Mouse (Mus musculus) layer of hippocampus, adult 18-20 months (tissue): ENCODE results near the gene Nt5c2. TPM values are rescaled to one million over a fixed set of nuclear protein-coding genes. Genes with fewer than 3 reads are reported as not detected.
A peak's percentile ranks its signal among the peaks of the same experiment; 100 is the strongest.

Experiments
- DNase-seq, 2 experiments: peaks; one replicate each; pipeline ENCODE4 v3.0.0; 2022; ENCODE audit warnings: low spot score in 2 of 2
- total RNA-seq, 2 experiments: library from RNA; stranded (reverse); gene quantifications; 2 replicates each; pipeline ENCODE4 v1.2.3; 2021

Gene Nt5c2
- total RNA-seq, 2 experiments from 2014 or later, result 75.5 to 78.5 TPM

- DNase-seq, result peak in 1 of 2 experiments; percentile 60
These were observed 45.5 kb downstream of the Nt5c2 start for GRCm38 (mm10) chr19:46969286-46969985.

GRCm38 (mm10) chr19:46968833-46969232 lies 46.1 kb downstream of the Nt5c2 start:
- no peak for DNase-seq

- DNase-seq, result no peak
These were observed 47.1 kb downstream of the Nt5c2 start for GRCm38 (mm10) chr19:46967861-46968260.

GRCm38 (mm10) chr19:46966330-46966729 lies 48.6 kb downstream of the Nt5c2 start:
- no peak for DNase-seq

DNA sequence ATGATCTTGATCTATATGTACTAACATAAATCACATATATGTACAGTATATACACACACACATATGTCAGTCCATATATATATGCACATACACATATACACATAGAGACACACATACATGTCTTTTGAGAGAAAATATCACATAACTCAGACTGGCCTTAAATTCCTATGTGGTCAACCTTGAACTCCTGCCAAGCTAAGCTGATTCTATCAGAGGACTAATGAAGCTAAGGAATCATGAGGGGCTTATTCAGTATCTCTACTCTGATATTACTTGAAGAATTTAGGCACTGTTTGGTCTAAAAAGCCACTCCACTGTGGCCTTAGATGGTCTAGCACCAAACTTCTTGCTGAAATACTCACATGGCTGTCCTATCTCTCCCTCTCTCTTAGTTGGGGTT lies 49.5 kb downstream of the Nt5c2 start:
- no peak for DNase-seq

- DNase-seq, result no peak
These were observed 50.6 kb downstream of the Nt5c2 start for GRCm38 (mm10) chr19:46964353-46964752.

DNA sequence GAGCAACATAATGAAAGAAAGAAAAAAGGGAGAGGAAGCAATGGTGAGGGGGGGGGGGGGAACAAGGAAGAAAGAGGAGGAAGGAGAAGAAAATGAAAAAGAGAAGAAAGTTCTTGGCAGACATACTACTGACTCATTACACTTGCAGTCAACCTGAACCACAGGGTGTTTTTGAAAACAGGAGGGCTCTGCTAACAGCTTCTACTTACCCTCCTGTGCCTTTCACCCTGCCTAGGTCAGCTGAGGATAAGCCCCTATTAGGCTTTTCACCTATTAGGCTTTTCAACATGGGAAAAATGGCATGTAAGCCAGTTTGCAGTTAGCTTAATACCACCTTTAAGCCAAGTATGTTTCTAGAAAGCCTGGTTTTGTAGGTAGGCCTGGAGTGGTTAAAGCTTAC lies 51.5 kb downstream of the Nt5c2 start:
- no peak for DNase-seq

DNA sequence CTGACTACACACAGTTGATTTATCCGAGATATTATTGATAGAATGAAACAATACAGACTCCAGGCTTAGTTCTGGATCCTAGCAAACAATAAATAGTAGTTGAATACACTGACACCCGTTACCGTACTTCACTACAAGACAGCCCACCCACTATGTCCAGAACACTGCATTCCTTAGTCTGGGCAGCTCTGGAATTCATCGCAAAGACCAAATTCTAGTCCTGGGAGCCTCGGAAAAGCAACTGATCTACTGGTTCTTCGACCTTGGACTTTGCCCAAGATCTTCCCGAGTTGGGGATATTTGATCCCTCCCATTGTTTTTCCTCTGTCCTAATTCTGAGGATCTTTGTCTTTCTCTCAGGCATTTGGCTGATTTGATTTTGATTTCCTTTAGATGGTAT lies 52.1 kb downstream of the Nt5c2 start:
- no peak for DNase-seq

- peak; percentile 32 to 58 for DNase-seq
These were observed 52.7 kb downstream of the Nt5c2 start for GRCm38 (mm10) chr19:46962171-46962772.

GRCm38 (mm10) chr19:46961652-46962051 lies 53.3 kb downstream of the Nt5c2 start:
- peak; percentile 84 to 88 for DNase-seq

GRCm38 (mm10) chr19:46961047-46961651 lies 53.8 kb downstream of the Nt5c2 start:
- no peak for DNase-seq

- no peak for DNase-seq
These were observed 54.6 kb downstream of the Nt5c2 start for GRCm38 (mm10) chr19:46960101-46961046.

- DNase-seq, result no peak
These were observed 55.4 kb downstream of the Nt5c2 start for GRCm38 (mm10) chr19:46959536-46959935.

DNA sequence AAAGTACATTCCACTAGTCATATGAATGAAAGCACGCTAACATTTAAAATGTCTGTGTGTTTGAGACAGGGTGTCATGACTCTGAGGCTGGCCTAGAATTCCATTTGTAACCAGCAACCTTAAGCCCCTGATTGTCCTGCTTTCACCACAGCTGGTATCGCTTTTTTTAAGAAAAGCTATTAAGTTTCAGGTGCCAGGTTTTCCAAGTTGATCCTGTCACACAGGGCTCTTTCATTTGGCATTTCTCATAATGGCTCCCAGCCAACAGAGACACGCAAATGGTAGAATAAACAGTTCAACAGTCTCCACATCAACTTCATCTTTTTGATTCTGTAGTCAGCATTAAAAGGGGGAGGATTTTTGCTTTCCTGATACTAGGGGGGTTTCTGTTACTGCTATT lies 56.4 kb downstream of the Nt5c2 start:
- DNase-seq, result no peak

GRCm38 (mm10) chr19:46957971-46958370 lies 57.0 kb downstream of the Nt5c2 start:
- no peak for DNase-seq

- DNase-seq, result no peak
These were observed 58.0 kb downstream of the Nt5c2 start for GRCm38 (mm10) chr19:46957001-46957400.

DNA sequence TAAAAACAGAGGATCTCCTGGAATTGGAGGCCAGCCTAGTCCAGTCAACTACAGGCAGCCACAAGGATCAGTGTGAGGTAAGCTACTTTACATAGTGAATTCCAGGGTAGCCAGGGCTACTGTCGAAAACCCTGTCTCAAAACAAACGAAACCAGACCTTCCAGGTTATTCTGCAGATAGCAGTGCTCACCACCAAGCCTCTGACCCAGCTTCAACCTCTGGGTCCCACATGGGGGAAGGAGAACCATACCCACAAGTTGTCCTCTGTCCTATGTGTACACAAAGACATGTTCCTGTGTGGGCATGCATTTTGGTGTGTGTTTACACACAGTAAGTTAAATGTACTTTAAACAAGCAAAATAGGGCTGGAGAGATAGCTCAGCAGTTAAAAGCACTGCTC lies 58.5 kb downstream of the Nt5c2 start:
- DNase-seq, result no peak

- DNase-seq, result no peak
These were observed 59.3 kb downstream of the Nt5c2 start for GRCm38 (mm10) chr19:46955630-46956029.

DNA sequence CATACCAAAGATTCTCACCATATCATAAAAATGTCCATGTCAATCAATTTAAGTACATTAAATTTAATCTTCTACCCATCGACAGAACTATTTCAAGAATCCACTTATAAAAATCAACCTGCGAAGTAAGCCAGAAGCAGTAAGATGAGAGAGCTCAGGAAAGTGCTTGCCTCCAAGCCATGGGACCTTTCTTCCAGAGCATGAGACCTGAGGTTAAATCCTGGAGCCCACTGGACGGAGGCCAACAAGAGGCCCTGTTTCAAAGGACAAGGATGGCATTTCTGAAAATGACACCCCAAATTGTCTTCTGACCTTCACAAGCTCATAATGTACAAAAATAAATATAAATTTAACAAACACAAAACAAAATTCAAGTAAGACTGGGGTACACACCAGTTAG lies 61.4 kb downstream of the Nt5c2 start:
- DNase-seq, result no peak

DNA sequence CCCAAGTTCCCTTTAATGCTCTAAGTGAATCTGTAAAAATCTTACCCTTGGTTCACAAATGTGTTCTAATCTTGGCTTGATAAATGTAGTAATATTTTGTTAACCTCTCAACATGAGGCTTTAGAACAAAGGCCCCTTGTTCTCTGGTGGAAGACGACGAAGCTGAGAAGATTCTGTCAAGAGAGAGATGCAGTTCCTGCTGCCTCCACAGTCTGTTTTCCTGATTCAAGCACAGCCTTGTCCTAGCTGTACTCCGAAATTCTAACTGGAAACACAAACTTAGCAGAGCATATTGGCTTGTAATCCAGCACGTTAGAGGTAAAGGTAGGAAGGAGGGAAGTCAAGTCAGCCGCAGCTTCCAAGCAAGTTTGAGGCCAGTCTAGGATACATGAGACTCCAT lies 62.0 kb downstream of the Nt5c2 start:
- no peak for DNase-seq

GRCm38 (mm10) chr19:46944341-46944740 lies 70.6 kb downstream of the Nt5c2 start:
- no peak for DNase-seq

DNA sequence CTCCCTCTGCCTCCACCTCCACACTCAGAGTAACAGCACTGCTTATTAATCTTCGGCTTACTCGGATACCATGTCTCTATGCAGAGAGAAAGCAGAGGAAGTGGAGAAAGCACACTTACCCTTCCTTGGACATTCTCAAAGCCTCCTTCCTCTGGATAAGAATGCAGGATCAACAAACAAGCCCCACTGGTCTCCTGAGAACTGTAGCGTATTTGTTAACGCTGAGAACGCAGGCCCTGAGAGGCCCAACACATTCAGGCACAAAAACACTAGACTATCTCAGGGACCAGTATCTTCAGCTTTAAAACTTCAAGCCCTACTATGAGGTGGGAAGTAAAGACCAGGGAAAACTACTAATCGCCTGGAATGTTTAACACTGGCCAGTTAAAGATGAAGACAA lies 77.8 kb downstream of the Nt5c2 start:
- no peak for DNase-seq
